Mouse (Mus musculus) ZHBTc4 (cell line): ENCODE measurements at regions not wholly inside any gene's neighbourhood (a gene's known extent, or its start where the extent isn't known, plus 50 kb on each side); places are given as distances from the start of the nearest gene placed in this dataset.

Source experiments
- DNase-seq: peaks from one replicate; pipeline ENCODE4 v3.0.0-alpha.2; 2011; ENCODE audit warnings: low read depth, low spot score

DNA sequence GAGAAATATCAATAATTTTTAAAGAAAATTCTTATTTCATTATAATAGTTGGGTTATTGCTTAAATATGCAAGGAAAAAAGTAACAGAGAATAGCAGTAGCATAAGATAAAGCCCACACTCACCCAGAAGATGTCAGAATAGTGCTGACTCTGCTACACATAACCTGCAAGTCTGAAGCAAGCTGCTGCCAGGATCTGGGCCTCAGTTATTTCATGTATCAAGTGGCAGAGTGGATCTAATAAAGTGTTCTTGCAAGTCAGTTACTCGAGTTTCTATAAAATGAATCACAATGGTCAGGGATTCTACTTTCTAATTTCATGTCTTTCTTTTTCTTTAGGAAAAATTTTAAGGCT is 466.2 kb downstream of the Klhl13 start:
- no peak for DNase-seq

GRCm38 (mm10) chrX:22898048-22898697 is 466.7 kb downstream of the Klhl13 start:
- no peak for DNase-seq

DNA sequence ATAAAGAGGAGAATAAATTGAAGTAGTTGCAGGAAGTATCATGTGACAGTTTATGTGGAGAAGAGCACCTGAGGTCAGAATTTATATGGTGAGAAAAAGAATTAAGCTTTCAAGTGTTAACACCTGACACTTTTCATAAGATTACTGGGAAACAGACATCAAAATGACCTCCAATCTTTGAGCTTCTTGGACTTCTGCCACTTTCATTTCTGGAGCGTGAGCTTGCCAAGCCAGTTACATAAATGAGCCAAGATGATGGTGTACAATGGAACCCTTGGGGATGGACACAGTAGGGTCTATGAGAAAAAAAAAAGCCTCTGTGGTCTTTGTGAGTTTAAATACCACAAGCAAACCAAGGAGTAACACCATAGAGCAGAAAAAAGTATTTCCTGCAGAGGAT is 495.1 kb downstream of the Klhl13 start:
- no peak for DNase-seq

GRCm38 (mm10) chrX:22849522-22850495 is 515.1 kb downstream of the Klhl13 start:
- DNase-seq: no peak

- peak; percentile 16 for DNase-seq
Observed at GRCm38 (mm10) chrX:22848778-22849177, 516.1 kb downstream of the Klhl13 start.

DNA sequence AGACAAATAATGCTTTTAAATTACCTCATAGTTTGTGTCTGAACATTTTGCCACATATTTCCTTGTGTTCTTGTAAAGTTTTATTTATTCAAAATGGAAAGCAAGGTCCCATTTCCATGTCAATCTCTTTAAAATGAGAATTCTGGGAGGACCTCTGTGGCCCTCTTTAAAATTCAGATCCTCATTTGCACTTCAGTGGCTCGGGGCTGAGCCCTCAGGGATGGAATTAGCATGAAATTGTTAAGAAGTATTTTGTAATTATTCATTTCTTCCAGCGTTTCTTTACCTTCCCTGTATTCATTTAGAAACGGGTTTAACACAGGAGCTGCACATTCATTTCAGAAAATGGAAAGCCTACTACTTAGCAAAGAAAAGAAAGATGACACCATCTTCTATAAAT is 531.7 kb downstream of the Klhl13 start:
- no peak for DNase-seq

- no peak for DNase-seq
Observed at GRCm38 (mm10) chrX:22805184-22805583, 559.7 kb downstream of the Klhl13 start.

GRCm38 (mm10) chrX:22769971-22770530 is 594.8 kb downstream of the Klhl13 start:
- no peak for DNase-seq

GRCm38 (mm10) chrX:22739235-22739634 is 625.6 kb downstream of the Klhl13 start:
- no peak for DNase-seq

GRCm38 (mm10) chrX:22698179-22698578 is 666.7 kb downstream of the Klhl13 start:
- DNase-seq: no peak

DNA sequence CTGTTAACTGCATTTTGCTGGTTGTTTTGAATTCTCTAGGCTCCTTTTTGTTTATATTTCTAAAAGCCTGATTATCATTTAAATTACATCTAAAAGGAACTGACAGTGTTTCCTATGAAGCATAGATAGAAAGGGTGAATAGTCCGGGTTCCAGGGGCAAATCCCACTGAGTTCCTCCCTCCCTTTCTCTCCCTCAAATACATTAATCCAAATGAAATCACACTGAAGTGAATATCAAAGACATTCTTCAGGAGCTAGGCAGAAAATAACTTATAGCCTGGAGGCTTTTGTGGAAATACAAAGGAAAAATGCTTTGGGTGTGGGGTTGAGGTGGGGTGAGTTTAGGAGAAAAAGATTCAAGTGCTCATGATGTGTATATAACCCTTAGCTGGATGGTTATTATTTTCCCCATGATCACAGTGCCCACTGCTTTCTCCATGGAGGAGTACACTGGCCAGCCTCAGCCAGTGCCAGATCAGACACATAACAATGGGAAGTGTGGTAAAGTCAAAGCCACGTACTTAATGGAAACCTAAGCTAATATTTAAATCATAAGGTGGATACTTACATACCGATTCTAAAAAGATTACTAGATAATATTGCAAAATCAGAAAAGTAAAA is 707.0 kb downstream of the Klhl13 start:
- DNase-seq: no peak
